Mouse (Mus musculus) liver, postnatal 0 days (tissue): Measurements from ENCODE around the gene Unc5b.
A peak's percentile ranks its signal among the peaks of the same experiment; 100 is the strongest.

ENCODE experiments used
- CTCF ChIP-seq: sonication (generic); IDR thresholded peaks from 2 replicates; pipeline ENCODE4 v1.5.1; 2016; ENCODE audit warnings: antibody characterized with exemption, low read depth
- EP300 ChIP-seq: IDR thresholded peaks from 2 replicates; pipeline ENCODE4 v1.6.1; 2016; ENCODE audit warnings: antibody characterized with exemption, low read depth, mild to moderate bottlenecking

DNA sequence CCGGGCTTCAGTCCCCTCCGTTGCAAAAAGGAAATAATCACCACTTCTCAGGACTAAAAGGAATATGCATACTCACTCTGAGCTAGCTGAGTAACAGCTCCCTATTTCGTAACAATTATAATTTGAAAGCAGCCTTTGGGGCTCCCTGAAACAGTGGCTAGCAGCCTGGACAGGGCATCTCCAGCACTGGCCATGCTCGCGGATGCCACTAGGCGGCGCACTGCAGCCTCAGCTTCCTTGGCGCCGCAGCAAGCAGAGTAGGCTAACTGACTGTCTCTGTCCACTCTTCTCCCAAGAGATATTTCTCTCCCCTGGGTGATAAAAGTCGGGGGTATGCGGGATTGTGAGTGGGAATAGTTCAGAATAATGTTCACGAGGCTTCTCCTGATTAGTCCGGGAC is 3.6 kb upstream of the Unc5b start:
- TF ChIP-seq CTCF (peak; percentile 92), EP300 (no peak)
